Mouse (Mus musculus) thymus, adult 2 months (tissue): ENCODE data around the gene Ubox5.

Experiments used
- CTCF ChIP-seq: fragments of 200-500 bp; IDR thresholded peaks from 2 replicates; pipeline ENCODE4 v1.5.1; 2012; ENCODE audit warnings: mild to moderate bottlenecking, control low read depth, low read length, moderate library complexity, borderline replicate concordance; ENCODE audit not compliant: control insufficient read depth, poor library complexity, insufficient read depth; ENCODE audit errors: extremely low read depth
- POLR2A ChIP-seq: fragments of 200-500 bp; IDR thresholded peaks from 2 replicates; pipeline ENCODE4 v1.6.1; 2012; ENCODE audit warnings: mild to moderate bottlenecking, low read length, control low read depth, moderate library complexity; ENCODE audit not compliant: control insufficient read depth, poor library complexity, insufficient read depth; ENCODE audit errors: extremely low read depth

DNA sequence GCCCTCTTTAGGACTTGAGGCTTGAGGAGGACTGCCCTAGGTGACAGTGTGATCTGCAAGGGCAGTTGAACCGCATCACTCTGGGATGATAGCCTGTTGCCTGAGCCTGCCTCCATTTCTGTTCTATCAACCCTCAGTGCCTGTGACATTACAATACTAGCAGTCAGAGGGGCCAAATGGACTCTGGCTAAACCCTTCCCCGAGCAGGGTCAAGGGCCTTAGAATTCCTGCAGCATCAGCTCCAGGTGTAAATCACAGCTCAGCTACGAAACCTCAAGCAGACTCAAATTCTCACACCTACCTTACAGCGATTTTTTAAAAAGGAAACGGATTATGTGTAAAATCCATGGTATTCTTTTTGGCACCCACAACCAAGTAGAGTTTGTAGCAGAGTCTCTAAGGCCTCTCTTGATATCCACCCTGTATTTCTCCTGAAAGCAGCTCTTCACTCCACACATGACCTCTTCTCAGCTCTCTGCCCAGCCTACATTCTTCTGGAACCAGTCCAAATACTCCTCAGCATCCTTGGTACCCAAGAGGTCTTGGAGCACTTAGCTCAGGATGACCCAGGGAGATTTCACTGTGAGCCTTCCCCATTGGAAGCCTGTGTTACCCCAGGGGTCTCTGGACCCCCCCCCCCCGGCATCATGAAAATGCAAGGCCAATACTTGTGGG, 11.7 kb upstream of the Ubox5 start:
- TF ChIP-seq CTCF (no peak), POLR2A (no peak)
